Mouse (Mus musculus): ENCODE measurements around the gene Usf1. TPM values are rescaled to one million over a fixed set of nuclear protein-coding genes. Genes with fewer than 3 reads are reported as not detected.

Usf1 gene
- polyA plus RNA-seq, 1 experiment, result 106 TPM

GRCm38 (mm10) chr1:171425126-171425525 lies 14.0 kb downstream of the Usf1 start:
- Histone ChIP-seq H3K27me3 (ENCODE audit: control insufficient read depth, insufficient read depth, insufficient read length) (no peaks in the 10 kb centered on the region), H3K4me3 (no peak overlapping the region), H3K79me2 (ENCODE audit: control insufficient read depth, insufficient read depth) (no peaks in the 10 kb centered on the region), H3K4me2 (ENCODE audit: low read depth) (no peak overlapping the region), H3K36me3 (ENCODE audit: control insufficient read depth, insufficient read depth) (no peaks in the 10 kb centered on the region), H3ac (ENCODE audit: control insufficient read depth, insufficient read length) (no peak overlapping the region)
- TF ChIP-seq MAX (IDR thresholded peaks at IDR 0.05; ENCODE audit: low read depth) (no peak), CEBPB (IDR thresholded peaks at IDR 0.05; ENCODE audit: insufficient read depth, poor library complexity, severe bottlenecking) (no peak), TCF12 (IDR thresholded peaks at IDR 0.05; ENCODE audit: insufficient read depth, poor library complexity, severe bottlenecking) (no peak), MYOD1 (IDR thresholded peaks at IDR 0.05; ENCODE audit: control insufficient read depth in 1 of 3, insufficient read length in 2 of 3, low read depth in 2 of 3) (no peak), POLR2AphosphoS2 (IDR thresholded peaks at IDR 0.05; ENCODE audit: insufficient read length, low read depth) (no peak), MYOG (IDR thresholded peaks at IDR 0.05; ENCODE audit: control insufficient read depth in 1 of 3, insufficient read depth in 1 of 3, insufficient read length in 2 of 3, low read depth in 2 of 3) (no peak), SRF (IDR thresholded peaks at IDR 0.05; ENCODE audit: control insufficient read depth, insufficient read length, low read depth) (no peak), POLR2A (IDR thresholded peaks at IDR 0.05; ENCODE audit: insufficient read length, low read depth) (no peak), TCF3 (IDR thresholded peaks at IDR 0.05; ENCODE audit: insufficient read length, low read depth) (no peak), REST (IDR thresholded peaks at IDR 0.05; ENCODE audit: insufficient read depth, insufficient read length) (no peak), E2F4 (IDR thresholded peaks at IDR 0.05; ENCODE audit: insufficient read depth) (no peak), USF1 (IDR thresholded peaks at IDR 0.05; ENCODE audit: low read depth) (no peak)

DNA sequence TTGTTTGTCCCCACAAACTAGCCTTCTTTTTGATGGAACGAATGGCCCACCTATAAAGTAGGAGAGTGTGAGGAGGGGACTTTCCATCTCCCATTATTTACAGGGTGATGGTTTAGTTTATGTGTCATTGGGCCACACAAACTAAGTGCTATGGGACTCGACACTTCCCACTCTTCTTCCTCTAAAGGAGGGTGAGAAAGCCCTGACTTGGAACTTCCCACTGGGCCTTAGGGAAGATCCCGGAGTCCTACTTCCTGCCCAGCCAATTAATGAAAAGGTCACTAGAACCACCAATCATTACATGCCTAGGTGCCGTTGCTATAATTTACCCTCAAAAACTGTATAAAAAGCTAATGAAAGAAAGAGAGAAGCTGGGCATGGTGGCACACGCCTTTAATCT lies 21.0 kb downstream of the Usf1 start:
- no peaks in the 10 kb centered on the region for H3K79me2 ChIP-seq (ENCODE audit: control insufficient read depth, insufficient read depth)

DNA sequence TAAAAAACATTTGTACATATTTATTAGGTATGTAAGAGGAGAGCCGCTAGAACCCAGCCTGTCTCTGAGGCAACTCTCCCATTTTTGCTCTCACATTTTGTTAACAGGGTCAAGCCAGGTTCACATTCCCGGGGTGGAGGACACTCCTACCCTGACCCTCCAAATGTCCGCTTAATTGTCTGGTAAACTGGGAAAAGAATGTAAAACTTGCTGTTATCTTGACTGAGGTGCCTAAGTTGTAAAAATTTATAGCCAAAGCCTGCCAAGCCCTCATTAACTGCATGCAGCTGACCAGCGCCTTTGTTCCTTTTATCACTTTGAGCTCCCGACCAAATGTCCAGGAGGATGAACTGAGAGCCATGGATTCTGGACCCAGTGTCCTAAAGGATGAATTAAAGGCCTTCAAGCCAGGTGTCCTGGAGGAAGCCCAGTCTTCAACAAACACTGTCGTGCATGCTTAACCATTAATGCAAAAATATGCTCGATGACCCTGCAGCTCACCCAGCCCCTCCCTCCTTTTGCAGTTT lies 24.2 kb downstream of the Usf1 start:
- Histone ChIP-seq H3K27me3 (ENCODE audit: control insufficient read depth, insufficient read depth, insufficient read length) (no peaks in the 10 kb centered on the region), H3K36me3 (ENCODE audit: control insufficient read depth, insufficient read depth) (no peaks in the 10 kb centered on the region), H3ac (ENCODE audit: control insufficient read depth, insufficient read length) (no peak overlapping the region), H3K4me2 (ENCODE audit: low read depth) (peak overlapping the region; percentile 27), H3K79me2 (ENCODE audit: control insufficient read depth, insufficient read depth) (peaks cover 21% of the 10 kb centered on the region), H3K4me3 (no peak overlapping the region)
- TF ChIP-seq MYOG (IDR thresholded peaks at IDR 0.05; ENCODE audit: control insufficient read depth in 1 of 3, insufficient read depth in 1 of 3, insufficient read length in 2 of 3, low read depth in 2 of 3) (peak in 1 of 3 experiments; percentile 40), MYOD1 (IDR thresholded peaks at IDR 0.05; ENCODE audit: control insufficient read depth in 1 of 3, insufficient read length in 2 of 3, low read depth in 2 of 3) (peak in 1 of 3 experiments; percentile 23), POLR2A (IDR thresholded peaks at IDR 0.05; ENCODE audit: insufficient read length, low read depth) (no peak)

More for the DNA sequence above, 21.0 kb downstream of the Usf1 start:
- Histone ChIP-seq H3K27me3 (ENCODE audit: control insufficient read depth, insufficient read depth, insufficient read length) (no peaks in the 10 kb centered on the region), H3K36me3 (ENCODE audit: control insufficient read depth, insufficient read depth) (no peaks in the 10 kb centered on the region), H3K4me3 (no peak overlapping the region), H3ac (ENCODE audit: control insufficient read depth, insufficient read length) (no peak overlapping the region), H3K4me2 (ENCODE audit: low read depth) (no peak overlapping the region)
- TF ChIP-seq REST (IDR thresholded peaks at IDR 0.05; ENCODE audit: insufficient read depth, insufficient read length), result no peak
- TF ChIP-seq MAX (IDR thresholded peaks at IDR 0.05; ENCODE audit: low read depth), result no peak
- no peak for TF ChIP-seq MYOG (IDR thresholded peaks at IDR 0.05; ENCODE audit: control insufficient read depth in 1 of 3, insufficient read depth in 1 of 3, insufficient read length in 2 of 3, low read depth in 2 of 3)

DNA sequence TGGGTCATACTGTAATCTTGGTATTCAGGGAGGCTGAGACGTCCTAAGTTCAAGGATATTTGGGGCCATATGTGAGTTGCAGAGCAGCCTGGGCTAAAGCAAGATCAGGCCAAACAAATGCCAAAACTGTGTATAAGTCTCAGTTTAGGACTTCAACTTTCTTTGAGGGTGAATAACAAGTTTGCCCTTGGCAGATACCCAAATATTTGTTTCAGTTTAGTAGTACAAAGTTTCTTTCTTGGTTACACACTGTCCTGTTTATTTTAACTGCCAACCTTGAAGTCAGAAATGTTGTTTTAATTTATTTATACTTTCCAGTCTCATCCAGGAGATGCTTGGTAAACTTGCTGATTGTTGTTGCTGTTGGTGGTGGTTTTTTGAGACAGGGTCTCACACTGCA lies 24.9 kb downstream of the Usf1 start:
- no peak overlapping the region for H3ac ChIP-seq (ENCODE audit: control insufficient read depth, insufficient read length)

DNA sequence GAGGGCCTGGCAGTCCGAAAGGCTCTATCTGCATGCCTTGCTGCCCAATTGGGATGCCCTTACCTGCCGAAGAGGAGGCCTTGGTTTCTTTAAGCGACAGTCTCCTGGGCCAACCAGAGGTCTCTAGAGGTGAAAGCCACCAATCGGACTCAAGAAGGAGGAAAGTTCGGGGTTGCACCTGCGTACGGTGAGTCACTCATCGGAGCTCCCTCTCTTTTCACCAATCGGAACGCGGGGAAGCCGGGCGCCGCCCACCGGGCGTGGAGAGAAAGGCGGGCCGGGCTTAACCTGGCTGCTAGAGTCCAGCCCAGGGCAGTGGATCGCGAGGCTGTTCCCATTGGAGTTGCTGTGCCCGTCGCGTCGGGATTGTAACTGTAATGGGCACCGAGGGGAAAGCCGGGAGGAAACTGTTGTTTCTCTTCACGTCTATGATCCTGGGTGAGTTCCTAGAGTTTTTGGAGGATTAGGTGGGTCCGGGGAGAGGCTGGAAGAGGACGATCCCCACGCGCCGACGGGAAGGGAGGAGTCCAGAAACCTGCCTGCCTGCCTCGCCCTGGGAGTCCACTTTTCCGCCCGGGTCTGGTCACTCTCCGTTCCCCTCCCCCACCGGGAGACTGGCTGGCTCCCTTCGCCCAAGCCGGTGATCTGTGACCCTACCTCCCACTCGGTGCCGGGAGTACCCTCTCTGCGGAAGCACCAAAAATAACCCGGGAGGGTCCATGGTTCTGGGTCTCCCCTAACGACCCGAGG lies 26.3 kb downstream of the Usf1 start, which contains the start of gene F11r:
F11r (plus strand) TSS at position 272 of the 750 bp plus-strand sequence.
- no peaks in the 10 kb centered on the region for H3K36me3 ChIP-seq (ENCODE audit: control insufficient read depth, insufficient read depth)
- peak within 1 kb of the TSS; percentile 76 for H3K4me3 ChIP-seq
- H3ac ChIP-seq (ENCODE audit: control insufficient read depth, insufficient read length), result peak within 1 kb of the TSS; percentile 27
- TF ChIP-seq E2F4 (IDR thresholded peaks at IDR 0.05; ENCODE audit: insufficient read depth) (no peak), POLR2A (IDR thresholded peaks at IDR 0.05; ENCODE audit: insufficient read length, low read depth) (peak; percentile 79), USF1 (IDR thresholded peaks at IDR 0.05; ENCODE audit: low read depth) (no peak), SRF (IDR thresholded peaks at IDR 0.05; ENCODE audit: control insufficient read depth, insufficient read length, low read depth) (no peak), POLR2AphosphoS2 (IDR thresholded peaks at IDR 0.05; ENCODE audit: insufficient read length, low read depth) (peak; percentile 60), MYOD1 (IDR thresholded peaks at IDR 0.05; ENCODE audit: control insufficient read depth in 1 of 3, insufficient read length in 2 of 3, low read depth in 2 of 3) (no peak), MAX (IDR thresholded peaks at IDR 0.05; ENCODE audit: low read depth) (no peak), CEBPB (IDR thresholded peaks at IDR 0.05; ENCODE audit: insufficient read depth, poor library complexity, severe bottlenecking) (no peak), MYOG (IDR thresholded peaks at IDR 0.05; ENCODE audit: control insufficient read depth in 1 of 3, insufficient read depth in 1 of 3, insufficient read length in 2 of 3, low read depth in 2 of 3) (peak in 1 of 3 experiments; percentile 12), TCF3 (IDR thresholded peaks at IDR 0.05; ENCODE audit: insufficient read length, low read depth) (no peak)
- no peaks in the 10 kb centered on the region for H3K27me3 ChIP-seq (ENCODE audit: control insufficient read depth, insufficient read depth, insufficient read length)
- peak within 1 kb of the TSS; percentile 78 for H3K4me2 ChIP-seq (ENCODE audit: low read depth)
- H3K79me2 ChIP-seq (ENCODE audit: control insufficient read depth, insufficient read depth), result peaks cover 21% of the 10 kb centered on the region

More for the DNA sequence above, 24.9 kb downstream of the Usf1 start:
- no peaks in the 10 kb centered on the region for H3K36me3 ChIP-seq (ENCODE audit: control insufficient read depth, insufficient read depth)
- TF ChIP-seq MYOG (IDR thresholded peaks at IDR 0.05; ENCODE audit: control insufficient read depth in 1 of 3, insufficient read depth in 1 of 3, insufficient read length in 2 of 3, low read depth in 2 of 3), result no peak
- TF ChIP-seq CEBPB (IDR thresholded peaks at IDR 0.05; ENCODE audit: insufficient read depth, poor library complexity, severe bottlenecking), result no peak
- TF ChIP-seq TCF3 (IDR thresholded peaks at IDR 0.05; ENCODE audit: insufficient read length, low read depth), result no peak
- TF ChIP-seq MAX (IDR thresholded peaks at IDR 0.05; ENCODE audit: low read depth), result no peak
- TF ChIP-seq POLR2A (IDR thresholded peaks at IDR 0.05; ENCODE audit: insufficient read length, low read depth), result no peak
- no peak for TF ChIP-seq POLR2AphosphoS2 (IDR thresholded peaks at IDR 0.05; ENCODE audit: insufficient read length, low read depth)
- no peak for TF ChIP-seq REST (IDR thresholded peaks at IDR 0.05; ENCODE audit: insufficient read depth, insufficient read length)
- TF ChIP-seq TCF12 (IDR thresholded peaks at IDR 0.05; ENCODE audit: insufficient read depth, poor library complexity, severe bottlenecking), result no peak
- TF ChIP-seq MYOD1 (IDR thresholded peaks at IDR 0.05; ENCODE audit: control insufficient read depth in 1 of 3, insufficient read length in 2 of 3, low read depth in 2 of 3), result no peak
- TF ChIP-seq SRF (IDR thresholded peaks at IDR 0.05; ENCODE audit: control insufficient read depth, insufficient read length, low read depth), result no peak
- TF ChIP-seq E2F4 (IDR thresholded peaks at IDR 0.05; ENCODE audit: insufficient read depth), result no peak
- TF ChIP-seq USF1 (IDR thresholded peaks at IDR 0.05; ENCODE audit: low read depth), result no peak
- no peak overlapping the region for H3K4me3 ChIP-seq
- no peak overlapping the region for H3K4me2 ChIP-seq (ENCODE audit: low read depth)
- peaks cover 21% of the 10 kb centered on the region for H3K79me2 ChIP-seq (ENCODE audit: control insufficient read depth, insufficient read depth)
- no peaks in the 10 kb centered on the region for H3K27me3 ChIP-seq (ENCODE audit: control insufficient read depth, insufficient read depth, insufficient read length)
